Mouse (Mus musculus): ENCODE data around the gene Ado. TPM values are rescaled to one million over a fixed set of nuclear protein-coding genes. Genes with fewer than 3 reads are reported as not detected.

The Ado gene
- polyA plus RNA-seq, 1 experiment from 2014 or later = 85.2 TPM

- H3K27ac ChIP-seq (ENCODE audit: low read depth, low read length) = no peak overlapping the region
- H3K4me1 ChIP-seq (ENCODE audit: control insufficient read depth, insufficient read depth, low read length) = peaks cover 19% of the 10 kb centered on the region
Observed at GRCm38 (mm10) chr10:67538106-67538505, 10.6 kb downstream of the Ado start.

GRCm38 (mm10) chr10:67537151-67537994 is 11.4 kb downstream of the Ado start:
- DNase-seq (ENCODE audit: low spot score, missing footprints) (peak; percentile 98), ATAC-seq (ENCODE audit: low FRiP score) (peak; percentile 85)
- Histone ChIP-seq H3K9me3 (ENCODE audit: control insufficient read depth, low read length) (no peaks in the 10 kb centered on the region), H3K4me1 (ENCODE audit: control insufficient read depth, insufficient read depth, low read length) (peaks cover 19% of the 10 kb centered on the region), H3K27me3 (ENCODE audit: control insufficient read depth, insufficient read depth, low read length) (peaks cover 74% of the 10 kb centered on the region), H3K36me3 (ENCODE audit: control insufficient read depth, insufficient read depth, low read length) (no peaks in the 10 kb centered on the region), H3K9ac (ENCODE audit: low read length) (peak overlapping the region; percentile 57), H3K4me2 (peak overlapping the region; percentile 93), H3K27ac (ENCODE audit: low read depth, low read length) (no peak overlapping the region), H3K4me3 (ENCODE audit: low read depth, low read length) (peak overlapping the region; percentile 60)
- under 1% methylated on average over 51 of the region's 51 CpGs for WGBS

More at GRCm38 (mm10) chr10:67538106-67538505, 10.6 kb downstream of the Ado start:
- peak; percentile 92 for DNase-seq (ENCODE audit: low spot score, missing footprints)
- Histone ChIP-seq H3K4me3 (ENCODE audit: low read depth, low read length) (peak overlapping the region; percentile 60), H3K27me3 (ENCODE audit: control insufficient read depth, insufficient read depth, low read length) (peaks cover 74% of the 10 kb centered on the region), H3K4me2 (peak overlapping the region; percentile 93), H3K36me3 (ENCODE audit: control insufficient read depth, insufficient read depth, low read length) (no peaks in the 10 kb centered on the region), H3K9ac (ENCODE audit: low read length) (no peak overlapping the region), H3K9me3 (ENCODE audit: control insufficient read depth, low read length) (no peaks in the 10 kb centered on the region)
- ATAC-seq (ENCODE audit: low FRiP score) = no peak
- under 1% methylated on average over 16 of the region's 19 CpGs for WGBS

- 1% methylated on average over 29 of the region's 32 CpGs for WGBS
- peak overlapping the region; percentile 57 for H3K9ac ChIP-seq (ENCODE audit: low read length)
- peak overlapping the region; percentile 93 for H3K4me2 ChIP-seq
- peaks cover 72% of the 10 kb centered on the region for H3K27me3 ChIP-seq (ENCODE audit: control insufficient read depth, insufficient read depth, low read length)
- DNase-seq (ENCODE audit: low spot score, missing footprints) = peak; percentile 95
- H3K27ac ChIP-seq (ENCODE audit: low read depth, low read length) = no peak overlapping the region
- no peaks in the 10 kb centered on the region for H3K9me3 ChIP-seq (ENCODE audit: control insufficient read depth, low read length)
- H3K4me1 ChIP-seq (ENCODE audit: control insufficient read depth, insufficient read depth, low read length) = peaks cover 19% of the 10 kb centered on the region
- H3K36me3 ChIP-seq (ENCODE audit: control insufficient read depth, insufficient read depth, low read length) = no peaks in the 10 kb centered on the region
- ATAC-seq (ENCODE audit: low FRiP score) = peak; percentile 45
- peak overlapping the region; percentile 60 for H3K4me3 ChIP-seq (ENCODE audit: low read depth, low read length)
Observed at GRCm38 (mm10) chr10:67536621-67537141, 12.1 kb downstream of the Ado start.

GRCm38 (mm10) chr10:67535972-67536371 is 12.8 kb downstream of the Ado start:
- peaks cover 67% of the 10 kb centered on the region for H3K27me3 ChIP-seq (ENCODE audit: control insufficient read depth, insufficient read depth, low read length)
- peaks cover 19% of the 10 kb centered on the region for H3K4me1 ChIP-seq (ENCODE audit: control insufficient read depth, insufficient read depth, low read length)
- H3K36me3 ChIP-seq (ENCODE audit: control insufficient read depth, insufficient read depth, low read length) = no peaks in the 10 kb centered on the region
- H3K27ac ChIP-seq (ENCODE audit: low read depth, low read length) = no peak overlapping the region
- peak overlapping the region; percentile 93 for H3K4me2 ChIP-seq
- peak; percentile 56 for ATAC-seq (ENCODE audit: low FRiP score)
- no peaks in the 10 kb centered on the region for H3K9me3 ChIP-seq (ENCODE audit: control insufficient read depth, low read length)
- peak overlapping the region; percentile 60 for H3K4me3 ChIP-seq (ENCODE audit: low read depth, low read length)
- WGBS = under 1% methylated on average over 35 of the region's 35 CpGs
- DNase-seq (ENCODE audit: low spot score, missing footprints) = peak; percentile 95
- H3K9ac ChIP-seq (ENCODE audit: low read length) = no peak overlapping the region

- Histone ChIP-seq H3K4me3 (ENCODE audit: low read depth, low read length) (peak within 1 kb of the TSS; percentile 60), H3K27ac (ENCODE audit: low read depth, low read length) (no peak within 1 kb of the TSS), H3K9me3 (ENCODE audit: control insufficient read depth, low read length) (no peaks in the 10 kb centered on the region), H3K4me2 (peak within 1 kb of the TSS; percentile 93), H3K4me1 (ENCODE audit: control insufficient read depth, insufficient read depth, low read length) (peaks cover 19% of the 10 kb centered on the region), H3K27me3 (ENCODE audit: control insufficient read depth, insufficient read depth, low read length) (peaks cover 60% of the 10 kb centered on the region), H3K9ac (ENCODE audit: low read length) (peak within 1 kb of the TSS; percentile 57; the same call in 1 of the 2 replicates), H3K36me3 (ENCODE audit: control insufficient read depth, insufficient read depth, low read length) (no peaks in the 10 kb centered on the region)
- WGBS = under 1% methylated on average over 37 of the region's 37 CpGs
- no peak for ATAC-seq (ENCODE audit: low FRiP score)
- peak; percentile 84 for DNase-seq (ENCODE audit: low spot score, missing footprints)
Observed at GRCm38 (mm10) chr10:67535256-67535655, 13.5 kb downstream of the Ado start, which contains the start of gene Egr2. Gene Egr2 (plus strand): TSS chr10:67535475.

GRCm38 (mm10) chr10:67529769-67530168 is 19.0 kb downstream of the Ado start:
- no peaks in the 10 kb centered on the region for H3K4me1 ChIP-seq (ENCODE audit: control insufficient read depth, insufficient read depth, low read length)
- DNase-seq (ENCODE audit: low spot score, missing footprints) (no peak), ATAC-seq (ENCODE audit: low FRiP score) (no peak)
- H3K9ac ChIP-seq (ENCODE audit: low read length) = no peak overlapping the region
- WGBS = 76% methylated on average over 4 of the region's 4 CpGs
- H3K9me3 ChIP-seq (ENCODE audit: control insufficient read depth, low read length) = no peaks in the 10 kb centered on the region
- H3K4me2 ChIP-seq = no peak overlapping the region
- H3K36me3 ChIP-seq (ENCODE audit: control insufficient read depth, insufficient read depth, low read length) = no peaks in the 10 kb centered on the region
- H3K27ac ChIP-seq (ENCODE audit: low read depth, low read length) = no peak overlapping the region
- no peak overlapping the region for H3K4me3 ChIP-seq (ENCODE audit: low read depth, low read length)
- peaks cover 16% of the 10 kb centered on the region for H3K27me3 ChIP-seq (ENCODE audit: control insufficient read depth, insufficient read depth, low read length)

- Histone ChIP-seq H3K36me3 (ENCODE audit: control insufficient read depth, insufficient read depth, low read length) (no peaks in the 10 kb centered on the region), H3K4me1 (ENCODE audit: control insufficient read depth, insufficient read depth, low read length) (no peaks in the 10 kb centered on the region), H3K9me3 (ENCODE audit: control insufficient read depth, low read length) (no peaks in the 10 kb centered on the region), H3K27me3 (ENCODE audit: control insufficient read depth, insufficient read depth, low read length) (no peaks in the 10 kb centered on the region), H3K4me2 (no peak overlapping the region), H3K9ac (ENCODE audit: low read length) (no peak overlapping the region), H3K27ac (ENCODE audit: low read depth, low read length) (no peak overlapping the region), H3K4me3 (ENCODE audit: low read depth, low read length) (no peak overlapping the region)
- ATAC-seq (ENCODE audit: low FRiP score) (no peak), DNase-seq (ENCODE audit: low spot score, missing footprints) (no peak)
- WGBS = 70% methylated on average over 9 of the region's 9 CpGs
Observed at GRCm38 (mm10) chr10:67526435-67526834, 22.3 kb downstream of the Ado start.

- Histone ChIP-seq H3K4me2 (no peak overlapping the region), H3K4me3 (ENCODE audit: low read depth, low read length) (no peak overlapping the region), H3K9me3 (ENCODE audit: control insufficient read depth, low read length) (no peaks in the 10 kb centered on the region), H3K27me3 (ENCODE audit: control insufficient read depth, insufficient read depth, low read length) (no peaks in the 10 kb centered on the region), H3K36me3 (ENCODE audit: control insufficient read depth, insufficient read depth, low read length) (no peaks in the 10 kb centered on the region), H3K27ac (ENCODE audit: low read depth, low read length) (no peak overlapping the region), H3K4me1 (ENCODE audit: control insufficient read depth, insufficient read depth, low read length) (no peaks in the 10 kb centered on the region), H3K9ac (ENCODE audit: low read length) (no peak overlapping the region)
- no peak for ATAC-seq (ENCODE audit: low FRiP score)
- DNase-seq (ENCODE audit: low spot score, missing footprints) = no peak
- 81% methylated on average over 7 of the region's 7 CpGs for WGBS
Observed at GRCm38 (mm10) chr10:67524694-67525093, 24.1 kb downstream of the Ado start.

GRCm38 (mm10) chr10:67524130-67524529 is 24.6 kb downstream of the Ado start:
- Histone ChIP-seq H3K4me3 (ENCODE audit: low read depth, low read length) (no peak overlapping the region), H3K36me3 (ENCODE audit: control insufficient read depth, insufficient read depth, low read length) (no peaks in the 10 kb centered on the region), H3K9me3 (ENCODE audit: control insufficient read depth, low read length) (no peaks in the 10 kb centered on the region), H3K27ac (ENCODE audit: low read depth, low read length) (no peak overlapping the region), H3K9ac (ENCODE audit: low read length) (no peak overlapping the region), H3K27me3 (ENCODE audit: control insufficient read depth, insufficient read depth, low read length) (no peaks in the 10 kb centered on the region), H3K4me2 (no peak overlapping the region), H3K4me1 (ENCODE audit: control insufficient read depth, insufficient read depth, low read length) (no peaks in the 10 kb centered on the region)
- no peak for DNase-seq (ENCODE audit: low spot score, missing footprints)
- ATAC-seq (ENCODE audit: low FRiP score) = no peak
- WGBS = 84% methylated on average over 3 of the region's 3 CpGs
